Mouse (Mus musculus) myocyte (in vitro differentiated cells): ENCODE data around the gene Gm10382. TPM values are rescaled to one million over a fixed set of nuclear protein-coding genes. Genes with fewer than 3 reads are reported as not detected.
A peak's percentile ranks its signal among the peaks of the same experiment; 100 is the strongest.

Source experiments
- H3K27me3 ChIP-seq: one replicate; pipeline ENCODE4 v1.6.1; 2011; ENCODE audit not compliant: control insufficient read depth, insufficient read depth, insufficient read length
- H3K36me3 ChIP-seq: one replicate; pipeline ENCODE4 v1.6.1; 2011; ENCODE audit not compliant: control insufficient read depth, insufficient read depth
- H3K4me2 ChIP-seq: one replicate; pipeline ENCODE4 v1.6.1; 2011; ENCODE audit warnings: low read depth, control low read depth
- H3K4me3 ChIP-seq: one replicate; pipeline ENCODE4 v1.5.1; 2011; ENCODE audit warnings: mild to moderate bottlenecking, control low read depth, moderate library complexity
- H3K79me2 ChIP-seq: one replicate; pipeline ENCODE4 v1.6.1; 2011; ENCODE audit not compliant: control insufficient read depth, insufficient read depth
- H3ac ChIP-seq: one replicate; pipeline ENCODE4 v1.6.1; 2011; ENCODE audit not compliant: control insufficient read depth, insufficient read length
- CEBPB ChIP-seq: IDR thresholded peaks from 2 replicates; pipeline ENCODE4 v1.6.1; 2011; ENCODE audit warnings: mild to moderate bottlenecking, moderate library complexity; ENCODE audit not compliant: poor library complexity, insufficient read depth, severe bottlenecking
- E2F4 ChIP-seq: IDR thresholded peaks from one replicate; pipeline ENCODE4 v1.6.1; 2011; ENCODE audit warnings: mild to moderate bottlenecking, control low read depth, moderate library complexity; ENCODE audit not compliant: insufficient read depth
- MAX ChIP-seq: IDR thresholded peaks from one replicate; pipeline ENCODE4 v1.6.1; 2011; ENCODE audit warnings: low read depth, mild to moderate bottlenecking, control low read depth
- MYOD1 ChIP-seq, 3 experiments: IDR thresholded peaks; one replicate each; pipeline ENCODE4 v1.6.1; 2011; ENCODE audit warnings: control low read depth in 2 of 3, low read depth in 2 of 3, mild to moderate bottlenecking in 2 of 3, moderate library complexity in 1 of 3; ENCODE audit not compliant: insufficient read length in 2 of 3, control insufficient read depth in 1 of 3
- MYOG ChIP-seq, 3 experiments: IDR thresholded peaks; one replicate each; pipeline ENCODE4 v1.6.1; 2011; ENCODE audit warnings: control low read depth in 2 of 3, low read depth in 2 of 3, mild to moderate bottlenecking in 2 of 3; ENCODE audit not compliant: insufficient read length in 2 of 3, control insufficient read depth in 1 of 3, insufficient read depth in 1 of 3
- POLR2A ChIP-seq: IDR thresholded peaks from one replicate; pipeline ENCODE4 v1.6.1; 2011; ENCODE audit warnings: low read depth, mild to moderate bottlenecking, control low read depth, moderate library complexity; ENCODE audit not compliant: insufficient read length
- POLR2AphosphoS2 ChIP-seq: IDR thresholded peaks from one replicate; pipeline ENCODE4 v1.6.1; 2011; ENCODE audit warnings: low read depth, control low read depth; ENCODE audit not compliant: insufficient read length
- REST ChIP-seq: IDR thresholded peaks from one replicate; pipeline ENCODE4 v1.6.1; 2011; ENCODE audit warnings: mild to moderate bottlenecking, control low read depth, moderate library complexity; ENCODE audit not compliant: insufficient read depth, insufficient read length
- SRF ChIP-seq: IDR thresholded peaks from one replicate; pipeline ENCODE4 v1.6.1; 2011; ENCODE audit warnings: low read depth; ENCODE audit not compliant: control insufficient read depth, insufficient read length
- TCF12 ChIP-seq: IDR thresholded peaks from one replicate; pipeline ENCODE4 v1.6.1; 2011; ENCODE audit warnings: mild to moderate bottlenecking, control low read depth; ENCODE audit not compliant: poor library complexity, insufficient read depth, severe bottlenecking
- TCF3 ChIP-seq: IDR thresholded peaks from one replicate; pipeline ENCODE4 v1.6.1; 2011; ENCODE audit warnings: low read depth, control low read depth; ENCODE audit not compliant: insufficient read length
- USF1 ChIP-seq: IDR thresholded peaks from one replicate; pipeline ENCODE4 v1.6.1; 2011; ENCODE audit warnings: low read depth, mild to moderate bottlenecking, control low read depth, moderate library complexity
- polyA plus RNA-seq: library from polyadenylated mRNA; unstranded; fragments of >200 nt; fragmentation: generic; extraction: Trizol; gene quantifications from one replicate; pipeline ENCODE4 v1.2.1, GENCODE M21; 2012; ENCODE audit warnings: missing spikeins

Gm10382 gene
- polyA plus RNA-seq, 1 experiment, result 1.9 TPM

GRCm38 (mm10) chr5:125377214-125377613 lies 11.9 kb upstream of the Gm10382 start:
- Histone ChIP-seq H3ac (no peak overlapping the region), H3K4me3 (no peak overlapping the region), H3K4me2 (no peak overlapping the region), H3K36me3 (no peaks in the 10 kb centered on the region), H3K79me2 (no peaks in the 10 kb centered on the region), H3K27me3 (no peaks in the 10 kb centered on the region)
- no peak for TF ChIP-seq MYOD1 (IDR thresholded peaks at IDR 0.05; ENCODE audit: control insufficient read depth in 1 of 3, insufficient read length in 2 of 3, low read depth in 2 of 3)
- no peak for TF ChIP-seq POLR2A
- TF ChIP-seq USF1, result no peak
- TF ChIP-seq SRF, result no peak
- TF ChIP-seq TCF3, result no peak
- TF ChIP-seq REST, result no peak
- TF ChIP-seq E2F4, result no peak
- TF ChIP-seq CEBPB, result no peak
- TF ChIP-seq POLR2AphosphoS2, result no peak
- no peak for TF ChIP-seq MYOG (IDR thresholded peaks at IDR 0.05; ENCODE audit: control insufficient read depth in 1 of 3, insufficient read depth in 1 of 3, insufficient read length in 2 of 3, low read depth in 2 of 3)
- TF ChIP-seq TCF12, result no peak
- no peak for TF ChIP-seq MAX

GRCm38 (mm10) chr5:125378919-125379318 lies 10.2 kb upstream of the Gm10382 start:
- peaks cover 1% of the 10 kb centered on the region for H3K36me3 ChIP-seq
- H3K27me3 ChIP-seq, result no peaks in the 10 kb centered on the region
- H3K4me3 ChIP-seq, result no peak overlapping the region
- no peak overlapping the region for H3ac ChIP-seq
- no peaks in the 10 kb centered on the region for H3K79me2 ChIP-seq
- H3K4me2 ChIP-seq, result no peak overlapping the region
- TF ChIP-seq USF1, result no peak
- TF ChIP-seq E2F4, result no peak
- no peak for TF ChIP-seq MAX
- TF ChIP-seq REST, result no peak
- TF ChIP-seq SRF, result no peak
- no peak for TF ChIP-seq TCF12

GRCm38 (mm10) chr5:125381954-125382672 lies 7.0 kb upstream of the Gm10382 start:
- H3K4me3 ChIP-seq, result no peak overlapping the region
- no peak overlapping the region for H3K4me2 ChIP-seq
- peaks cover 18% of the 10 kb centered on the region for H3K79me2 ChIP-seq
- TF ChIP-seq POLR2AphosphoS2 (peak; percentile 79), MAX (no peak), POLR2A (peak; percentile 39)
- no peak overlapping the region for H3ac ChIP-seq
- peaks cover 23% of the 10 kb centered on the region for H3K36me3 ChIP-seq
- no peaks in the 10 kb centered on the region for H3K27me3 ChIP-seq

GRCm38 (mm10) chr5:125382673-125383558 lies 6.2 kb upstream of the Gm10382 start:
- H3ac ChIP-seq, result no peak overlapping the region
- H3K79me2 ChIP-seq, result peaks cover 18% of the 10 kb centered on the region
- H3K36me3 ChIP-seq, result peaks cover 23% of the 10 kb centered on the region
- no peak overlapping the region for H3K4me3 ChIP-seq
- H3K4me2 ChIP-seq, result no peak overlapping the region
- TF ChIP-seq MYOG (IDR thresholded peaks at IDR 0.05; ENCODE audit: control insufficient read depth in 1 of 3, insufficient read depth in 1 of 3, insufficient read length in 2 of 3, low read depth in 2 of 3), result no peak
- no peak for TF ChIP-seq E2F4
- 0 out of 2 replicates have a peak, but pooled peaks have one; percentile 31 for TF ChIP-seq CEBPB
- peak; percentile 100 for TF ChIP-seq POLR2AphosphoS2
- TF ChIP-seq POLR2A, result peak; percentile 74
- H3K27me3 ChIP-seq, result no peaks in the 10 kb centered on the region

- Histone ChIP-seq H3K79me2 (peaks cover 28% of the 10 kb centered on the region), H3K27me3 (no peaks in the 10 kb centered on the region), H3ac (no peak overlapping the region), H3K4me3 (no peak overlapping the region), H3K4me2 (peak overlapping the region; percentile 82), H3K36me3 (peaks cover 32% of the 10 kb centered on the region)
- TF ChIP-seq USF1 (no peak), POLR2AphosphoS2 (peak; percentile 47)
Observed at GRCm38 (mm10) chr5:125383637-125384420, 5.3 kb upstream of the Gm10382 start.
